Mouse (Mus musculus) thymus, adult 2 months (tissue): ENCODE data around the gene D17H6S53E.

Experiments used
- CTCF ChIP-seq: fragments of 200-500 bp; IDR thresholded peaks from 2 replicates; pipeline ENCODE4 v1.5.1; 2012; ENCODE audit warnings: mild to moderate bottlenecking, control low read depth, low read length, moderate library complexity, borderline replicate concordance; ENCODE audit not compliant: control insufficient read depth, poor library complexity, insufficient read depth; ENCODE audit errors: extremely low read depth
- POLR2A ChIP-seq: fragments of 200-500 bp; IDR thresholded peaks from 2 replicates; pipeline ENCODE4 v1.6.1; 2012; ENCODE audit warnings: mild to moderate bottlenecking, low read length, control low read depth, moderate library complexity; ENCODE audit not compliant: control insufficient read depth, poor library complexity, insufficient read depth; ENCODE audit errors: extremely low read depth

- TF ChIP-seq CTCF (no peak), POLR2A (no peak)
Measured at GRCm38 (mm10) chr17:35167794-35168193, 41.6 kb downstream of the D17H6S53E start.
